Mouse (Mus musculus) left cerebral cortex, adult 18-20 months (tissue): Measurements from ENCODE around the gene H2-Ob. TPM values are rescaled to one million over a fixed set of nuclear protein-coding genes. Genes with fewer than 3 reads are reported as not detected.

Experiments used
- total RNA-seq, 2 experiments: library from RNA; stranded (reverse); gene quantifications; 2 replicates each; pipeline ENCODE4 v1.2.3; 2021

The H2-Ob gene
- total RNA-seq, 2 experiments from 2014 or later: 0.40 to 0.44 TPM

Other genes starting within 250 kb of the H2-Ob start
- gene H2-K1, start 238.6 kb upstream of the H2-Ob start, total RNA-seq: 10 to 100 TPM; 30.9 to 33.6 TPM
- 10 to 100 TPM; 31.6 to 34.6 TPM for gene Ring1, start 214.2 kb upstream of the H2-Ob start, total RNA-seq
- gene H2-Ke6, start 210.8 kb upstream of the H2-Ob start, total RNA-seq: 10 to 100 TPM; 39.3 to 43.2 TPM
- gene Slc39a7, start 207.2 kb upstream of the H2-Ob start, total RNA-seq: 100 to 1,000 TPM in 1 of 2 experiments, 10 to 100 TPM in 1; 96.1 to 101 TPM
- gene Rxrb, start 207.1 kb upstream of the H2-Ob start, total RNA-seq: 10 to 100 TPM; 80.6 to 84.1 TPM
- gene Col11a2, start 199.5 kb upstream of the H2-Ob start, total RNA-seq: 10 to 100 TPM; 14.5 to 14.6 TPM
- not detected for gene H2-Oa, start 146.6 kb upstream of the H2-Ob start, total RNA-seq
- gene H2-DMa, start 119.4 kb upstream of the H2-Ob start, total RNA-seq: 10 to 100 TPM; 22.3 to 26.5 TPM
- gene Brd2, start 116.3 kb upstream of the H2-Ob start, total RNA-seq: 100 to 1,000 TPM; 177 to 179 TPM
- gene H2-DMb2, start 95.6 kb upstream of the H2-Ob start, total RNA-seq: 1 to 10 TPM; 1.2 to 1.8 TPM
- gene H2-DMb1, start 85.8 kb upstream of the H2-Ob start, total RNA-seq: 1 to 10 TPM; 2.2 to 2.7 TPM
- 1 to 10 TPM; 3.1 to 3.2 TPM for gene Tap1, start 51.4 kb upstream of the H2-Ob start, total RNA-seq
- gene Psmb9, start 51.1 kb upstream of the H2-Ob start, total RNA-seq: 1 to 10 TPM; 2.6 to 2.8 TPM
- gene Psmb8, start 41.2 kb upstream of the H2-Ob start, total RNA-seq: 1 to 10 TPM; 4.6 to 5.5 TPM
- 10 to 100 TPM; 10.7 to 11.7 TPM for gene Tap2, start 35.4 kb upstream of the H2-Ob start, total RNA-seq
- 1 to 10 TPM; 3.2 to 5.2 TPM for gene H2-Ab1, start 18.8 kb downstream of the H2-Ob start, total RNA-seq
- gene H2-Aa, start 48.9 kb downstream of the H2-Ob start, total RNA-seq: 1 to 10 TPM; 4.5 to 5.9 TPM
- 1 to 10 TPM; 4.0 to 6.0 TPM for gene H2-Eb1, start 67.0 kb downstream of the H2-Ob start, total RNA-seq
- gene H2-Eb2, start 86.8 kb downstream of the H2-Ob start, total RNA-seq: not detected
- gene Btnl2, start 115.9 kb downstream of the H2-Ob start, total RNA-seq: under 1 TPM; 0.63 to 0.68 TPM
- gene Btnl1, start 138.2 kb downstream of the H2-Ob start, total RNA-seq: not detected
- 1 to 10 TPM; 2.1 to 4.4 TPM for gene BC051142, start 159.9 kb downstream of the H2-Ob start, total RNA-seq
- not detected for gene Btnl4, start 238.4 kb downstream of the H2-Ob start, total RNA-seq